Mouse (Mus musculus): ENCODE data around the gene Rps25.

Gene Rps25

DNA sequence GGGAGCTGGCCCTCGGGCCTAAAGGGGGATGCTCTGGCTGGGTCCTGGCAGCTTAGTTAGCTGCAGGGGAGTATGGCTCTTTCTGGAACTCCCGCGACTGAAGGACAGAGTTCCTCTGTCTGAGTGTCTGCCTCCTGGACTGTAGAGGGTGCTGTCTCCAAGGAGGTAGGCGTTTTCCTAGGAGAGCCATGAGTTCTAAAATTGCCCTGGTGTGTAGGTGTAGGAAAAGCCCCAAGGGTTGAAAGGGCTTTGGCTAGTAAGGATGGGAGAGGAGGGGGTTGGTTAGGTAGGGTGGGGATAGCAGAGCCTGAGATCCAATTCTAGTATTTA lies 47.9 kb downstream of the Rps25 start, which contains the start of gene Upk2:
Gene Upk2, minus strand, starts transcription at position 86 of the 330 bp plus-strand sequence.
- no peak for DNase-seq (ENCODE audit: low spot score in 2 of 2)

DNA sequence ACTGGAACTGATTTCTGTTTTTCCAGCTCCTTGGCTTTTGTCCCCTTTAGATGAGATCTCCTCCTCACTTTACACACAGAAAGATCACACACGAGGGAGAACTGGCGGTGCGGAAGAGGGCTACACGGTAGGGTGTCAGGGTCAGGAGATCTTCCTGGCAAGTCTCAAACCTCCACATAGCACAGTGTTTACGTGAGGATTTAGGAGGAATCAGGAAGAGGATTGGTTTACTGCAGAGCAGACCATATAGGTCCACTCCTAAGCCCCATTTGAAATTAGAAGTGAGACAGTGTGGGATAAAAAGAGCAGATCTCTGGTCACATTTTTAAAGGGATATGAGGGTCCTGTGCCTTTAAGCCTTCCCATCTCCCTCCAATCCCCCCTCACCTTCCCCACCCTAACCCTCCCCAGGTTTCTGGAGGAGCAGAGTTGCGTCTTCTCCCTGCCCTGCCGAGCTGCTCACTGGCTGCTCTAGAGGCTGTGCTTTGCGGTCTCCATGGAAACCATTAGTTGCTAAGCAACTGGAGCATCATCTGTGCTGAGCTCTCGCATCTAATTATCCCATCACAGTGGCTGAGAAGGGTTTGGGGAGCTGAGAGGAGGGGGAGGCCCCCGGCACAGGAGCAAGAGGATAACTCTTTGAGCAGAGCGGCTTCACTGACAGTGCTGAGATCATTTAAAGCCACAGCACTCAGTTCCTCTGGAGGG lies 50.2 kb downstream of the Rps25 start:
- DNase-seq (ENCODE audit: low spot score in 2 of 2) = no peak

Measured in spleen, postnatal 4 days (tissue).